Mouse (Mus musculus) lung, postnatal 0 days (tissue): ENCODE data around the gene Pth2.

Experiments used
- CTCF ChIP-seq: IDR thresholded peaks from 2 replicates; pipeline ENCODE4 v1.5.1; 2016; ENCODE audit warnings: antibody characterized with exemption, mild to moderate bottlenecking
- EP300 ChIP-seq: IDR thresholded peaks from 2 replicates; pipeline ENCODE4 v1.6.1; 2016; ENCODE audit warnings: antibody characterized with exemption, mild to moderate bottlenecking, control low read depth

DNA sequence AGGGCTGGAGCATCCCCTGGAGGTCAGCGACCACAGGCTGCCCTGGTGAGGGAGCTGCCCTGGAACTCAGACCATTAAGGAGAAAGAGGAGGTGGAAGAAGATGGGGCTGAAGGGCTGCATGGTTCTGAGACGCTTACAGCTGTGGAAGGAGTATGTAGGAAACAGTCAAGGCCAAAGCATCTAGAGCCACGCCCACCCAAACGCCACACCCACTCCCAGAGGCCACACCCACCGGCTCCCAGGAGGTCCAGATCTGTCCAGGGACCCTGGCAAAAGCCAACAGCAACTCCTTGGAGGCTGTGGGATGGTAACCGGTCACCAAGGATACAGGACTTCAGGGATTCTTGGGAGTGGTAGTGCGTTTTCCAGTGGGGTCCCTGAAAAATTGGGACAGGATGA lies 2.2 kb upstream of the Pth2 start:
- no peak for TF ChIP-seq CTCF
- no peak for TF ChIP-seq EP300
